Mouse (Mus musculus): ENCODE measurements around the gene Relch. TPM values are rescaled to one million over a fixed set of nuclear protein-coding genes. Genes with fewer than 3 reads are reported as not detected.
A peak's percentile ranks its signal among the peaks of the same experiment; 100 is the strongest.

The Relch gene
- total RNA-seq, 2 experiments from 2014 or later, result 34.8 to 40.7 TPM

DNA sequence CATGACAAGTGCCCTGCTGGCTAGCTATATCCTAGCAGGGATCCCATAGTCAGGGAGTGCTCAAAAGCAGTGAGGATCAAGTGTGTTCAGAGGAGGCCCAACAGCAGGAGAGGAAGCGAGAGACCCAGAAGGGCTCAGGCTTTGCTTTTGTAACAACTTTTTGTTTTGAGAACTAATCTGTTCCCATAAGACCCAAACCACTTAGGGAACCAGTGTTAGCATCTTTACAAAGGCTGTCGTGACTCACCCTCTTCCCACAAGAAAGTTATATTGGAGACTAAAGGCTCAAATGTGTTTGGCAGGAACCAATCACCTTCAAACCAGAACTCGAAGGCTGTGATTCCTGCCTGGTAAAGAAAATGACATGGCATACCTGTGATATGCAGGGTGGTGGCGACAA is 132.0 kb downstream of the Relch start:
- no peak for DNase-seq

DNA sequence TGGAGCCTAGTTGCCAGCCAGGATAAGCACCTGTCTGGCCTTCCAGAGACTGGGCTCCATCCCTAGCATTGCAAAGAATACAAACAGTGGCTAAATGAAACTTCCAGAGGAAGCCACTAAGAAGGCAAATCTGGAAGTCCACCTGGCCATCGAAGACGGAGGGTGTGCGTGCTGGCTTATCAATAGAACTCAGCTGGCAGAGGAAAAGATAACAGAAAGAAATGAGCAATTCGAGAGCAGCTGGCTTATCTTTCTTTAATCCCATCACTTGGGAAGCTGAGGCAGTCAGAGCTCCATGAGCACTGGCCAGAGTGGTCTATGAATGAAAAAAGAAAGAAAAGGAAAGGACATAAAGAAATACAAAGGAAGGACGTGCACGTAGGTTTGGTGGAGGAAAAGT is 136.9 kb downstream of the Relch start:
- DNase-seq, result no peak

DNA sequence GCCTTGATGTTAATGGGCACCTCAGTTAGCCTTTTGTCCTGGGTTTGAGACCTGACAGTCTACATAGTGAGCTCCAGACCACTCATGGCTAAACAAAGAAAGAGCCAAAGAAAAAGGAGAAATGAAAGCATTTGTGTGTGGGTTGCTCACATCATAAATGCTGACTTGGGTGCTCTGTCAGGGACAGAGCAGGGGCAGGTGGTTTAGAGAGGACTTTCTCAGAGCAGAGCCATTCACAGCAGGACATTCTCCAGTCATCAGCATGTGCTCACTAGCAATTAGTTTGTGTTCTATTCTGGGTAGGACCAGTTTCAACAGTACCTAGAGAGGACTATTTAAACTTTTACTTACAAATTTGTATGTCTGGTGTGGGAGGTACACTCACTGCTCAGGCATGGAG is 137.6 kb downstream of the Relch start:
- no peak for DNase-seq

DNA sequence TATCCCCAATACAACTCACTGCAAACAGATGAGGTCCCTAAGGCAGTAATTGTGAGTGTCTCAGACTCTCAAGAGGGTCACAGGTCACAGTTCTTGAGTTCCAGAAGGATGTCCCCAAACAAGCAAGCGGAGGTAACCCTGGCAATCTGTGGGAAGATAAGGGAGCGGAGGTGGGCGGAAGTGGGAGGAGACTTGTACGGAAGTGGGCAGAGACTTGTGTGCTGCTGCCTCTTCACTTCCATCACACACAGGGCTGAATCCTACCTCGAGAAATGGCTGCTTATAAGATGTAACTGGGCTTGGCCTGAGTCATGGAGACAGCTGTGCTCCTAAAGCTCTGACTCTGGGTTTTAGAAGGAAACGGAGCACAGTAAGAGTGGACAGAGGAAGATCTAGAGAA is 139.3 kb downstream of the Relch start:
- DNase-seq, result peak in 1 of 2 experiments; percentile 10

DNA sequence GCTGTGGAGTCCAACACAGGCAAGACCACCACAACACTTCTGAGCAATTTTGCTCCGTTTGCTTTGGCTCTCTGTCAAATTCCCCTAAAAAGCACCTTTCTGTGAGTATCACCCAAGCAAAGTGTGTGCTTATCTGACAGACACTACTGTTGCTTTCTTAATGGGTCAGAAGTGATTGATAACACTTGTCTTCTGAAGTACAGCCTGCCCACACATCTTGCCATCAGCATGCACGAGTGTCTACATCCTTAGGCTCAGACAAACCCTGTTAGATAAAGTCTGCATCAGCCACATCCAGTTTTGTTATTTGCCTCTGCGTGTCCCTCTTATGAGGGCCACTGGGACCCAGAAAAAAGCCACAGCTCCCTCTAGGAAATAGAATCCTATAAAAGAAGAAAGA is 140.6 kb downstream of the Relch start:
- DNase-seq, result no peak

Other genes starting within 250 kb of the Relch start
- 10 to 100 TPM; 38.8 to 43.8 TPM for gene Pign, start 184 bp upstream of the Relch start, total RNA-seq (2021)
- 1 to 10 TPM; 2.2 to 3.3 TPM for gene Tnfrsf11a, start 116.9 kb downstream of the Relch start, total RNA-seq (2021)